19 mouse cellular contexts compared by ENCODE assay signal in genomic region chr1:176036028-176036427, GRCm38 (mm10). TPM values are rescaled to one million over a fixed set of nuclear protein-coding genes. Genes with fewer than 3 reads are reported as not detected.
A peak's percentile ranks its signal among the peaks of the same experiment; 100 is the strongest.
DNase-seq lines count a peak whose midpoint lies in the region; ATAC-seq and TF ChIP-seq lines count a peak whose summit lies in the region.
"Had no signal": no experiment of that assay in that cellular context is flagged by ENCODE, and none has a peak within 500 bp of the region (broad histone marks: within the 10 kb centered on the region; RNA-seq: fewer than 3 reads in every experiment).

No protein-coding gene starts in this region.

- no peaks in the 10 kb centered on the region for H3K36me3 ChIP-seq in forebrain, embryonic 11.5 days (ENCODE audit: control insufficient read depth, insufficient read depth, low read length)
- H3K36me3 ChIP-seq in forebrain, embryonic 15.5 days, result no peaks in the 10 kb centered on the region
- H3K36me3 ChIP-seq in forebrain, embryonic 13.5 days (ENCODE audit: poor library complexity, severe bottlenecking), result no peaks in the 10 kb centered on the region
- no peaks in the 10 kb centered on the region for H3K36me3 ChIP-seq in forebrain, postnatal 0 days (ENCODE audit: insufficient read depth)
- H3K36me3 ChIP-seq: embryonic facial prominence, embryonic 10.5 days; embryonic facial prominence, embryonic 12.5 days; G1E had no signal

- no peak overlapping the region for H3K4me3 ChIP-seq in forebrain, embryonic 11.5 days (ENCODE audit: low read depth, low read length)
- H3K4me3 ChIP-seq in forebrain, embryonic 15.5 days, result no peak overlapping the region
- H3K4me3 ChIP-seq in forebrain, embryonic 13.5 days, result no peak overlapping the region
- no peak overlapping the region for H3K4me3 ChIP-seq in forebrain, postnatal 0 days (ENCODE audit: low read depth, low read length)
- H3K4me3 ChIP-seq: embryonic facial prominence, embryonic 10.5 days; embryonic facial prominence, embryonic 12.5 days had no signal

- no peak overlapping the region for H3K27ac ChIP-seq in forebrain, embryonic 11.5 days (ENCODE audit: low read depth, low read length)
- H3K27ac ChIP-seq in forebrain, embryonic 15.5 days (replicated peaks), result no peak overlapping the region
- no peak overlapping the region for H3K27ac ChIP-seq in forebrain, embryonic 13.5 days
- no peak overlapping the region for H3K27ac ChIP-seq in forebrain, postnatal 0 days (ENCODE audit: low read depth, low read length)
- H3K27ac ChIP-seq: embryonic facial prominence, embryonic 10.5 days; embryonic facial prominence, embryonic 12.5 days had no signal

- no peaks in the 10 kb centered on the region for H3K9me3 ChIP-seq in forebrain, embryonic 11.5 days (ENCODE audit: control insufficient read depth, low read length)
- H3K9me3 ChIP-seq in forebrain, embryonic 15.5 days, result no peaks in the 10 kb centered on the region
- H3K9me3 ChIP-seq in forebrain, embryonic 13.5 days (replicated peaks), result no peaks in the 10 kb centered on the region
- no peaks in the 10 kb centered on the region for H3K9me3 ChIP-seq in forebrain, postnatal 0 days (ENCODE audit: low read length)
- H3K9me3 ChIP-seq: embryonic facial prominence, embryonic 10.5 days; embryonic facial prominence, embryonic 12.5 days had no signal

- ATAC-seq in forebrain, embryonic 11.5 days (replicated peaks; ENCODE audit: low FRiP score), result peak; percentile 65
- ATAC-seq in forebrain, embryonic 15.5 days (replicated peaks), result no peak
- peak; percentile 41; the same call in 1 of the 2 replicates for ATAC-seq in forebrain, embryonic 13.5 days
- ATAC-seq in forebrain, postnatal 0 days, result no peak
- ATAC-seq: CD4-positive, CD25-positive, alpha-beta regulatory T cell, adult 4 months; forebrain, embryonic 16.5 days had no signal

- H3K9ac ChIP-seq in forebrain, embryonic 11.5 days (ENCODE audit: low read length), result no peak overlapping the region
- no peak overlapping the region for H3K9ac ChIP-seq in forebrain, embryonic 15.5 days (replicated peaks)
- no peak overlapping the region for H3K9ac ChIP-seq in forebrain, embryonic 13.5 days
- no peak overlapping the region for H3K9ac ChIP-seq in forebrain, postnatal 0 days
- H3K9ac ChIP-seq: embryonic facial prominence, embryonic 12.5 days had no signal

- H3K4me2 ChIP-seq in forebrain, embryonic 11.5 days (ENCODE audit: low read depth, low read length, severe bottlenecking), result no peak overlapping the region
- H3K4me2 ChIP-seq in forebrain, embryonic 15.5 days (replicated peaks), result no peak overlapping the region
- H3K4me2 ChIP-seq in forebrain, embryonic 13.5 days, result no peak overlapping the region
- H3K4me2 ChIP-seq in forebrain, postnatal 0 days (ENCODE audit: low read depth), result no peak overlapping the region
- H3K4me2 ChIP-seq: embryonic facial prominence, embryonic 12.5 days had no signal

- H3K4me1 ChIP-seq in forebrain, embryonic 11.5 days (replicated peaks; ENCODE audit: control insufficient read depth, insufficient read depth, low read length), result peaks cover 2% of the 10 kb centered on the region; the same call in 1 of the 2 replicates
- no peaks in the 10 kb centered on the region for H3K4me1 ChIP-seq in forebrain, embryonic 15.5 days
- H3K4me1 ChIP-seq in forebrain, embryonic 13.5 days, result peaks cover 12% of the 10 kb centered on the region; the same call in 1 of the 2 replicates
- no peaks in the 10 kb centered on the region for H3K4me1 ChIP-seq in forebrain, postnatal 0 days (ENCODE audit: insufficient read depth)
- H3K4me1 ChIP-seq: embryonic facial prominence, embryonic 10.5 days; embryonic facial prominence, embryonic 12.5 days had no signal

- DNase-seq in forebrain, embryonic 11.5 days (ENCODE audit: low spot score), result no peak
- no peak for DNase-seq in forebrain, postnatal 0 days
- no peak for DNase-seq in spleen, adult 18-20 months
- DNase-seq: adrenal gland, postnatal 25 days; B cell, adult 2 months; cerebellum, adult 11-12 months; cerebellum, adult 9-10 months; cerebellum, postnatal 10 days had no signal

- WGBS in forebrain, embryonic 11.5 days, result 28% methylated on average over 3 of the region's 3 CpGs
- 16% methylated on average over 3 of the region's 3 CpGs for WGBS in forebrain, embryonic 15.5 days
- 15% methylated on average over 3 of the region's 3 CpGs for WGBS in forebrain, embryonic 13.5 days
- 20% methylated on average over 3 of the region's 3 CpGs for WGBS in forebrain, postnatal 0 days

- no peak for TF ChIP-seq CTCF in forebrain, postnatal 0 days (IDR thresholded peaks at IDR 0.05; ENCODE audit: low read depth)

- H3K27me3 ChIP-seq in forebrain, embryonic 11.5 days (ENCODE audit: control insufficient read depth, insufficient read depth, low read length), result no peaks in the 10 kb centered on the region
- H3K27me3 ChIP-seq in forebrain, embryonic 15.5 days, result no peaks in the 10 kb centered on the region
- H3K27me3 ChIP-seq in forebrain, embryonic 13.5 days, result no peaks in the 10 kb centered on the region
- H3K27me3 ChIP-seq in forebrain, postnatal 0 days (ENCODE audit: insufficient read depth, low read length), result no peaks in the 10 kb centered on the region
- H3K27me3 ChIP-seq: CH12.LX; embryonic facial prominence, embryonic 12.5 days had no signal

RNA-seq across cellular contexts. Expression of gene Rbm8a2, which starts 57.1 kb away (rescaled TPM):
- 0.67 and 1.0 TPM in 2 replicates for polyA plus RNA-seq in forebrain, embryonic 11.5 days (2014; fragmentation: Nextera tagmentation; extraction: Ambion mirVana)
- 0.37 and 0.46 TPM in 2 replicates for polyA plus RNA-seq in forebrain, embryonic 15.5 days (2015; fragmentation: Nextera tagmentation; extraction: Ambion mirVana)
- 0.54 and 0.78 TPM in 2 replicates for polyA plus RNA-seq in forebrain, embryonic 13.5 days (2015; fragmentation: Nextera tagmentation; extraction: Ambion mirVana)
- 0.33 TPM in 1 of 2 replicates, not detected in the other for total RNA-seq in forebrain, postnatal 0 days (2014; rRNA removed)
- 0.34 and 0.57 TPM in 2 replicates for polyA plus RNA-seq in forebrain, postnatal 0 days (2015; fragmentation: Nextera tagmentation; extraction: Ambion mirVana)
- total RNA-seq: adrenal gland, adult 2 months; adrenal gland, postnatal 10 days; adrenal gland, postnatal 25 days; adrenal gland, postnatal 4 days had no signal
- polyA plus RNA-seq: adrenal gland, adult 2 months had no signal

Comparison
In these comparisons a context has a peak if more than half of its experiments do, and no peak if none do; other contexts are left out.
1. ATAC-seq: peak in forebrain, embryonic 11.5 days (single experiment) and forebrain, embryonic 13.5 days (single experiment); none in forebrain, embryonic 15.5 days (single experiment) and forebrain, postnatal 0 days (single experiment).